Mouse (Mus musculus): Measurements from ENCODE around the gene Adgrg7. TPM values are rescaled to one million over a fixed set of nuclear protein-coding genes. Genes with fewer than 3 reads are reported as not detected.
A peak's percentile ranks its signal among the peaks of the same experiment; 100 is the strongest.

The Adgrg7 gene
- polyA plus RNA-seq, 1 experiment from 2014 or later = not detected

DNA sequence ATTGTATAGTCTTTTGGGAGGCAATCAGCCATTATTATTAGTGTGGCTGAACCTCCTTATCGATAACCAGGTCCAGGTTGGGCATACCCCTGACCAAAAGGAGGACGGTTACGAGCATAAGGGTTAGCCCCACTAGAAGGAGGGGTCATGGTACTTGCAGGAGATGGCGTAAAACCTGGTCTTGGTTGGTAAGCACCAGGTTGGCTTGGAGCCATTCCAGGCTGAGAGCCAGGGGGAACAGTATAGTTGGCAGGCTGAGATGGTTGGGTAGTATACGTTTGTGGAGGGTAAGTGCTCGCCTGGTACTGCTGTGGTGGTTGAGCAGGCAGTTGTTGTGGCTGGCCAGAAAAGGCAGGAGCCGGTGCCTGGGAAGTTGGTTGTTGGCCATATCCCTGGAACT, 104.9 kb downstream of the Adgrg7 start:
- Histone ChIP-seq H3K4me3 (ENCODE audit: low read depth, low read length) (no peak overlapping the region), H3K27me3 (ENCODE audit: control insufficient read depth, insufficient read depth, low read length) (no peaks in the 10 kb centered on the region), H3K4me1 (ENCODE audit: control insufficient read depth, insufficient read depth, low read length) (no peaks in the 10 kb centered on the region), H3K4me2 (ENCODE audit: low read depth, low read length) (no peak overlapping the region), H3K36me3 (replicated peaks; ENCODE audit: control insufficient read depth, insufficient read depth, low read depth, low read length) (no peaks in the 10 kb centered on the region; the same call in 1 of the 2 replicates), H3K9ac (replicated peaks; ENCODE audit: low read length) (no peak overlapping the region), H3K9me3 (replicated peaks; ENCODE audit: control insufficient read depth, low read length) (no peaks in the 10 kb centered on the region), H3K27ac (replicated peaks; ENCODE audit: low read depth, low read length) (no peak overlapping the region)
- WGBS = 93% methylated on average over 7 of the region's 7 CpGs
- ATAC-seq (replicated peaks; ENCODE audit: insufficient number of reproducible peaks, low FRiP score, low TSS enrichment, low read depth) (no peak), DNase-seq (ENCODE audit: low spot score) (no peak)

DNA sequence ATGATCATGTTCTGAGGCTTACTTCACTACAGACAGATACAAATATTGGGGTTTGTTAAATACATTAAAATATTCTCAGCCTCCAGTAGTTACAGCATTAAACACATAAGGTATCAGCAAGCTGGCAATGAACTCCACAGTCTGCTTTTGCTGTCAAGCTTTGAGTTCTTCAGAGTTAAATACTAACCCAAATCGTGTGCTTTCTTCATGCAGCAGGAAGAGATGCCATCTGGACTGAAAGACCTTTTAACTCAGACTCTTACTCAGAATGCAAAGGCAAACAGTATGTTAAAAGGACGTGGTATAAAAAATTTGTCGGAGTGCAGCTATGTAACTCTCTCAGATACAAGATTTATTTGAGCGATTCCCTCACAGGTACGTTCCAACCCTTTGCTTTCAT, 108.9 kb downstream of the Adgrg7 start:
- WGBS = 95% methylated on average over 5 of the region's 5 CpGs
- Histone ChIP-seq H3K9me3 (replicated peaks; ENCODE audit: control insufficient read depth, low read length) (no peaks in the 10 kb centered on the region), H3K36me3 (replicated peaks; ENCODE audit: control insufficient read depth, insufficient read depth, low read depth, low read length) (no peaks in the 10 kb centered on the region; the same call in 1 of the 2 replicates), H3K4me3 (ENCODE audit: low read depth, low read length) (no peak overlapping the region), H3K27me3 (ENCODE audit: control insufficient read depth, insufficient read depth, low read length) (no peaks in the 10 kb centered on the region), H3K4me2 (ENCODE audit: low read depth, low read length) (no peak overlapping the region), H3K27ac (replicated peaks; ENCODE audit: low read depth, low read length) (no peak overlapping the region), H3K9ac (replicated peaks; ENCODE audit: low read length) (no peak overlapping the region), H3K4me1 (ENCODE audit: control insufficient read depth, insufficient read depth, low read length) (no peaks in the 10 kb centered on the region)
- ATAC-seq (replicated peaks; ENCODE audit: insufficient number of reproducible peaks, low FRiP score, low TSS enrichment, low read depth) (no peak), DNase-seq (ENCODE audit: low spot score) (no peak)

DNA sequence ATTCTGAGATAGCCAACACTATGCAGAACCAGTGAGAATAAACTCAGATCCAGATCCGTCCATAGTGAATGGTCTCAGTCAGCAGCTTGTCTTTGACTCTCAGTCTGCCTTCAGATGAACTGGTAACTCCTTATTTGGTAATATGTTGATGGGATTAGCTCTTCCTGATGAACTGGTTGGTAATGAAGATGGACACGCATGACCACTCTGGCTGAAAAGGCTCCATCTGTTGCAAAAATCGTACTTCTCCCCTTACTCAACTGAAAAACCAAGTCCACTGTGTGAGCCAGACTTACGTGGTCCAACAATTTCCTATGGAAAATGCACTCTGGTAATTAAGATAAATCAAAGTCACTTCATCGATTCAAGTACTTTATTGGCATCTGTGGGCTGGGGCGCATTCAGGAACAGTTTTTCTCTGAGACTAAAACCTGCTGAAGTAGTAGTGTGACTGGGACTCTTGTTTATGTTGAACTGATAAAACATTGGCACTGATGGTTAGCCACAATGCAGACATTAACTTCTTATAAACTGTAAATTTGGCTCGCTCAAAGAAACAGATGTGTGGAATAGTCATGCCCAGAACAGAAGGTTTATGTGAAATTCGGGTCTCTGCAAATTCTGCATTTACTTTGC, 114.5 kb downstream of the Adgrg7 start:
- Histone ChIP-seq H3K27ac (replicated peaks; ENCODE audit: low read depth, low read length) (no peak overlapping the region), H3K36me3 (replicated peaks; ENCODE audit: control insufficient read depth, insufficient read depth, low read depth, low read length) (no peaks in the 10 kb centered on the region), H3K27me3 (ENCODE audit: control insufficient read depth, insufficient read depth, low read length) (no peaks in the 10 kb centered on the region), H3K9me3 (replicated peaks; ENCODE audit: control insufficient read depth, low read length) (no peaks in the 10 kb centered on the region), H3K4me1 (ENCODE audit: control insufficient read depth, insufficient read depth, low read length) (no peaks in the 10 kb centered on the region), H3K4me2 (ENCODE audit: low read depth, low read length) (no peak overlapping the region), H3K9ac (replicated peaks; ENCODE audit: low read length) (no peak overlapping the region), H3K4me3 (ENCODE audit: low read depth, low read length) (no peak overlapping the region)
- no peak for ATAC-seq (replicated peaks; ENCODE audit: insufficient number of reproducible peaks, low FRiP score, low TSS enrichment, low read depth)
- WGBS = 87% methylated on average over 8 of the region's 8 CpGs
- DNase-seq (ENCODE audit: low spot score) = no peak

DNA sequence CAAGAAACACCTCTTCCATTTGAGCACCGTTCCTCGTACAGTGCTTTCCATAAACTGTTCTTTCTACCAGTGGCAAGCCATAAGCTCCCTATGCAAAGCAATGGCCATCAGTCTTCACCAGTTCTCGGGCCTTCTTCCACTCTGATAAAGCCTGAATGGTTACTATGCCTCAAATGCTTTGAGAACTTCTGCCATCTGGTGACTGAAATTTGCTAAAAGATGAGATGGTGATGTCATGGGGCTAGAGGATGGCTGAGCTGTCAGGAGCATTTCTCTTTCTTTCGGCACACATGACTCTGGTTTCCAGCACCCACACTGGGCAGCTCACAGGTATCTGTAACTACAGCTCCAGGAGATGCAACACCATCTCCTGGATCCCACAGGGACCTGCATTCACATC, 118.5 kb downstream of the Adgrg7 start:
- Histone ChIP-seq H3K4me1 (ENCODE audit: control insufficient read depth, insufficient read depth, low read length) (no peaks in the 10 kb centered on the region), H3K36me3 (replicated peaks; ENCODE audit: control insufficient read depth, insufficient read depth, low read depth, low read length) (no peaks in the 10 kb centered on the region), H3K27ac (replicated peaks; ENCODE audit: low read depth, low read length) (no peak overlapping the region), H3K4me3 (ENCODE audit: low read depth, low read length) (no peak overlapping the region), H3K9ac (replicated peaks; ENCODE audit: low read length) (no peak overlapping the region), H3K9me3 (replicated peaks; ENCODE audit: control insufficient read depth, low read length) (no peaks in the 10 kb centered on the region), H3K4me2 (ENCODE audit: low read depth, low read length) (no peak overlapping the region), H3K27me3 (ENCODE audit: control insufficient read depth, insufficient read depth, low read length) (no peaks in the 10 kb centered on the region)
- no peak for ATAC-seq (replicated peaks; ENCODE audit: insufficient number of reproducible peaks, low FRiP score, low TSS enrichment, low read depth)
- WGBS = 74% methylated on average over 4 of the region's 4 CpGs
- DNase-seq (ENCODE audit: low spot score) = peak; percentile 21

Other genes with a start within 250 kb of the Adgrg7 start
- gene Tfg, start 78.4 kb downstream of the Adgrg7 start, polyA plus RNA-seq (2014; fragmentation: Nextera tagmentation; extraction: Ambion mirVana) = 183 and 197 TPM in 2 replicates
- 15.2 and 15.9 TPM in 2 replicates for gene Tmem45a, start 90.3 kb upstream of the Adgrg7 start, polyA plus RNA-seq (2014; fragmentation: Nextera tagmentation; extraction: Ambion mirVana)
- not detected in 2 replicates for gene Lnp1, start 132.2 kb upstream of the Adgrg7 start, polyA plus RNA-seq (2014; fragmentation: Nextera tagmentation; extraction: Ambion mirVana)